ENCODE assay signal across 13 mouse cellular contexts in the genomic region with DNA sequence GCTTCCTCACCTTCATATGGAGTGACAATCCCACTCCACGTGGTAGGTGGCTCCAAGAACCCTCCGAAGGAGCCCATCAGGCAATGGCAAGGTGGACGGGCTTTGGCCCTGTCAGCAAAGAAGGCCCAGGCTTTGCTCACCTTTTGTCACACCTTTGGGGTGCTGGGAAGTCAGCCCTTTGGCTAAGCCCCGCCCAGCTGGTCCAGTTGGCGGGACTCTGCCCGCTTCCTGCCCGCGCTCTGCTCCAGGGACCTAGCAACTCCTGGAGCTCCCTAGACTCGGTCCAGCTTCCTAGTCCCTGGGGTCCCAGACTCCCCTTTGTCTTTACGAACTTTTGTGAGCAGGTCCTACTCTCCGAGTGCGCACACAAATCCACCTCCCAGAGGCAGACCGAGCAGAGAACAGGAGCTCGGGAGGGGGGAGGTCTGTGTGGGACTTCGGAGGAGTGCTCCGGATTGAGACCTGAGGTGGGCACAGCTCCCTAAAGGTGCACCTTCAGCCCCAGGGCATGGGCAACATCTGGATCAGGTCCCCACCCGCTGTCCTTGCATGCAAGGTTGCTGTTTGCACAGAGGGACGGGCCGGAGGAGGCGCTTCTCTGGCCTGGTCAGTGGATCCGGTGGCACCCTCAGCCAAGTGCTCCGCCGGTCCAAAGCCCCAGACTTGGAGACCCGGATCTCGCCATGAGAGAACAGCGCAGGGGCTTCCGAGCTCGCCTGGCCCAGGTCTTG. TPM values are rescaled to one million over a fixed set of nuclear protein-coding genes. Genes with fewer than 3 reads are reported as not detected.
DNase-seq lines count a peak whose midpoint lies in the region; ATAC-seq and TF ChIP-seq lines count a peak whose summit lies in the region.
"Had no signal": no experiment of that assay in that cellular context is flagged by ENCODE, and none has a peak within 500 bp of the region (broad histone marks: within the 10 kb centered on the region; RNA-seq: fewer than 3 reads in every experiment).

A gene (plus strand): TSS at position 681 of the 731 bp plus-strand sequence.

- WGBS in limb, embryonic 12.5 days, result 37% methylated on average over 28 of the region's 28 CpGs
- 38% methylated on average over 28 of the region's 28 CpGs for WGBS in limb, embryonic 10.5 days
- 47% methylated on average over 28 of the region's 28 CpGs for WGBS in intestine, embryonic 15.5 days
- 57% methylated on average over 28 of the region's 28 CpGs for WGBS in liver, embryonic 16.5 days (ENCODE audit: insufficient replicate concordance)
- 48% methylated on average over 28 of the region's 28 CpGs for WGBS in forebrain, embryonic 16.5 days

- H3K9me3 ChIP-seq in limb, embryonic 12.5 days, result no peaks in the 10 kb centered on the region
- no peaks in the 10 kb centered on the region for H3K9me3 ChIP-seq in limb, embryonic 10.5 days (replicated peaks)
- H3K9me3 ChIP-seq in ES-E14 (ENCODE audit: control insufficient read depth, insufficient read depth, low read depth, low read length), result no peaks in the 10 kb centered on the region
- H3K9me3 ChIP-seq in intestine, embryonic 15.5 days, result no peaks in the 10 kb centered on the region
- H3K9me3 ChIP-seq in liver, embryonic 16.5 days (replicated peaks; ENCODE audit: control insufficient read depth, low read length), result no peaks in the 10 kb centered on the region
- no peaks in the 10 kb centered on the region for H3K9me3 ChIP-seq in forebrain, embryonic 16.5 days (ENCODE audit: control insufficient read depth, low read length)

- H3K27ac ChIP-seq in limb, embryonic 12.5 days, result no peak within 1 kb of the TSS
- no peak within 1 kb of the TSS for H3K27ac ChIP-seq in limb, embryonic 10.5 days
- H3K27ac ChIP-seq in ES-E14 (ENCODE audit: insufficient read depth, low read depth, low read length, poor library complexity, severe bottlenecking), result 0 out of 2 replicates have a peak within 1 kb of the TSS, but pooled peaks have one; percentile 31
- H3K27ac ChIP-seq in intestine, embryonic 15.5 days, result peak within 1 kb of the TSS; percentile 67
- H3K27ac ChIP-seq in liver, embryonic 16.5 days (ENCODE audit: low read length), result no peak within 1 kb of the TSS
- no peak within 1 kb of the TSS for H3K27ac ChIP-seq in forebrain, embryonic 16.5 days (ENCODE audit: low read length)
- H3K27ac ChIP-seq: macrophage had no signal

- DNase-seq in limb, embryonic 10.5 days (ENCODE audit: low spot score), result no peak
- no peak for DNase-seq in ES-E14 (ENCODE audit: low read depth, low spot score)
- DNase-seq in gastrocnemius, adult 8-10 months (ENCODE audit: low spot score in 2 of 2), result no peak
- DNase-seq: adrenal gland, postnatal 10 days; gastrocnemius, postnatal 36 days; thymus, postnatal 36 days had no signal

- peaks cover 1% of the 10 kb centered on the region for H3K4me1 ChIP-seq in limb, embryonic 12.5 days (replicated peaks)
- H3K4me1 ChIP-seq in limb, embryonic 10.5 days, result peaks cover 31% of the 10 kb centered on the region
- H3K4me1 ChIP-seq in ES-E14 (ENCODE audit: control insufficient read depth in 2 of 2, insufficient read depth in 2 of 2, low read length in 2 of 2, poor library complexity in 1 of 2), result peaks cover 6 to 30% of the 10 kb centered on the region in 2 experiments
- H3K4me1 ChIP-seq in intestine, embryonic 15.5 days (replicated peaks), result peaks cover 15% of the 10 kb centered on the region; the same call in 1 of the 2 replicates
- H3K4me1 ChIP-seq in liver, embryonic 16.5 days (ENCODE audit: control insufficient read depth, low read depth, low read length), result peaks cover 9% of the 10 kb centered on the region
- no peaks in the 10 kb centered on the region for H3K4me1 ChIP-seq in forebrain, embryonic 16.5 days (replicated peaks; ENCODE audit: control insufficient read depth, insufficient read depth, low read length)

- H3K36me3 ChIP-seq in limb, embryonic 12.5 days, result no peaks in the 10 kb centered on the region
- H3K36me3 ChIP-seq in limb, embryonic 10.5 days, result no peaks in the 10 kb centered on the region
- no peaks in the 10 kb centered on the region for H3K36me3 ChIP-seq in ES-E14 (ENCODE audit: control insufficient read depth, insufficient read depth, low read length, poor library complexity, severe bottlenecking)
- H3K36me3 ChIP-seq in intestine, embryonic 15.5 days, result no peaks in the 10 kb centered on the region
- no peaks in the 10 kb centered on the region for H3K36me3 ChIP-seq in liver, embryonic 16.5 days (ENCODE audit: control insufficient read depth, insufficient read depth)
- H3K36me3 ChIP-seq in forebrain, embryonic 16.5 days (ENCODE audit: control insufficient read depth, insufficient read depth), result no peaks in the 10 kb centered on the region

- no peak within 1 kb of the TSS for H3K9ac ChIP-seq in limb, embryonic 12.5 days (replicated peaks)
- peak within 1 kb of the TSS; percentile 32 for H3K9ac ChIP-seq in ES-E14 (ENCODE audit: insufficient read depth, low read depth, low read length, poor library complexity, severe bottlenecking)
- H3K9ac ChIP-seq in intestine, embryonic 15.5 days, result no peak within 1 kb of the TSS
- H3K9ac ChIP-seq in liver, embryonic 16.5 days (ENCODE audit: low read depth, low read length), result no peak within 1 kb of the TSS
- H3K9ac ChIP-seq in forebrain, embryonic 16.5 days (replicated peaks; ENCODE audit: low read depth, low read length), result no peak within 1 kb of the TSS

- H3K27me3 ChIP-seq in limb, embryonic 12.5 days, result peaks cover 51% of the 10 kb centered on the region
- H3K27me3 ChIP-seq in limb, embryonic 10.5 days (ENCODE audit: low read depth, poor library complexity, severe bottlenecking), result peaks cover 60% of the 10 kb centered on the region
- H3K27me3 ChIP-seq in intestine, embryonic 15.5 days (replicated peaks), result peaks cover 1% of the 10 kb centered on the region; the same call in 1 of the 2 replicates
- H3K27me3 ChIP-seq in liver, embryonic 16.5 days (ENCODE audit: control insufficient read depth, insufficient read depth, low read depth, low read length), result no peaks in the 10 kb centered on the region; the same call in 1 of the 2 replicates
- no peaks in the 10 kb centered on the region; the same call in 1 of the 2 replicates for H3K27me3 ChIP-seq in forebrain, embryonic 16.5 days (replicated peaks; ENCODE audit: control insufficient read depth, insufficient read depth, low read length)

- ATAC-seq in limb, embryonic 12.5 days (ENCODE audit: insufficient number of reproducible peaks, insufficient read depth, low FRiP score, low TSS enrichment, low read depth), result 0 out of 2 replicates have a peak, but pooled peaks have one; percentile 20
- no peak for ATAC-seq in intestine, embryonic 15.5 days
- ATAC-seq in liver, embryonic 16.5 days (ENCODE audit: low read depth), result no peak
- ATAC-seq in forebrain, embryonic 16.5 days, result no peak
- no peak for ATAC-seq in granulocyte monocyte progenitor cell, adult 5-6 weeks (replicated peaks; ENCODE audit: poor library complexity, severe bottlenecking)

- 0 out of 2 replicates have a peak within 1 kb of the TSS, but pooled peaks have one; percentile 13 for H3K4me2 ChIP-seq in limb, embryonic 12.5 days
- no peak within 1 kb of the TSS for H3K4me2 ChIP-seq in intestine, embryonic 15.5 days (replicated peaks)
- H3K4me2 ChIP-seq in liver, embryonic 16.5 days (ENCODE audit: low read depth, low read length), result 0 out of 2 replicates have a peak within 1 kb of the TSS, but pooled peaks have one; percentile 11
- H3K4me2 ChIP-seq in forebrain, embryonic 16.5 days (ENCODE audit: low read length), result no peak within 1 kb of the TSS

- in situ Hi-C loops in ES-E14 (cut with MboI; ENCODE audit: low sequenced_read_pairs in 2 of 2, unreplicated experiment in 2 of 2), result no loop called here

- no peak within 1 kb of the TSS for H3K4me3 ChIP-seq in limb, embryonic 12.5 days (replicated peaks)
- H3K4me3 ChIP-seq in limb, embryonic 10.5 days, result no peak within 1 kb of the TSS; the same call in 1 of the 2 replicates
- H3K4me3 ChIP-seq in ES-E14 (ENCODE audit: insufficient read depth in 1 of 2, low read depth in 1 of 2, low read length in 2 of 2, poor library complexity in 1 of 2, severe bottlenecking in 1 of 2), result peak within 1 kb of the TSS; percentile 44 to 61
- H3K4me3 ChIP-seq in intestine, embryonic 15.5 days (replicated peaks), result no peak within 1 kb of the TSS
- H3K4me3 ChIP-seq in liver, embryonic 16.5 days (ENCODE audit: low read depth, low read length), result no peak within 1 kb of the TSS
- H3K4me3 ChIP-seq in forebrain, embryonic 16.5 days (replicated peaks; ENCODE audit: low read length), result no peak within 1 kb of the TSS

TF ChIP-seq in ES-E14, 5 proteins besides CTCF, POLR2A, EP300 and RAD21:
- TF ChIP-seq ZNF384 (IDR thresholded peaks at IDR 0.05; ENCODE audit: low read depth, low read length) (no peak), MAFK (IDR thresholded peaks at IDR 0.05; ENCODE audit: insufficient read depth, low read depth, low read length) (no peak), ZC3H11A (IDR thresholded peaks at IDR 0.05; ENCODE audit: borderline replicate concordance, low read depth, low read length) (no peak), CHD2 (IDR thresholded peaks at IDR 0.05; ENCODE audit: low read depth, low read length) (no peak), HCFC1 (IDR thresholded peaks at IDR 0.05; ENCODE audit: borderline replicate concordance, insufficient read depth, low read length) (no peak)

RNA-seq across cellular contexts. Expression of the gene that starts here (rescaled TPM):
- polyA plus RNA-seq in limb, embryonic 12.5 days (2016; fragmentation: Nextera tagmentation; extraction: Ambion mirVana), result 5.6 and 6.1 TPM in 2 replicates
- 3.5 and 4.4 TPM in 2 replicates for polyA plus RNA-seq in limb, embryonic 10.5 days (2016; fragmentation: Nextera tagmentation; extraction: Ambion mirVana)
- 12.6 and 30.9 TPM in 2 replicates for total RNA-seq in ES-E14 (2012; rRNA removed)
- polyA plus RNA-seq in intestine, embryonic 15.5 days (2015; fragmentation: Nextera tagmentation; extraction: Ambion mirVana), result 14.9 and 16.6 TPM in 2 replicates
- 0.61 and 0.68 TPM in 2 replicates for polyA plus RNA-seq in liver, embryonic 16.5 days (2015; fragmentation: Nextera tagmentation; extraction: Ambion mirVana)
- 1.2 and 1.6 TPM in 2 replicates for polyA plus RNA-seq in forebrain, embryonic 16.5 days (2015; fragmentation: Nextera tagmentation; extraction: Ambion mirVana)
- 0.38 and 1.3 TPM in 2 replicates for total RNA-seq in granulocyte monocyte progenitor cell, adult 5-6 weeks (2014; fragmentation: Nextera tagmentation)
- total RNA-seq in granulocyte monocyte progenitor cell, adult 5-6 weeks (2017), result not detected in 2 replicates
- not detected for total RNA-seq in gastrocnemius, adult 8-10 months (2022)
- total RNA-seq: gastrocnemius, postnatal 36 days had no signal
- polyA plus RNA-seq: erythroblast, embryonic 14.5 days; macrophage had no signal

Comparison
In these comparisons a context has a peak if more than half of its experiments do, and no peak if none do; other contexts are left out.
1. H3K27ac ChIP-seq: peak in ES-E14 (single experiment) and intestine, embryonic 15.5 days (single experiment); none in limb, embryonic 12.5 days (single experiment), limb, embryonic 10.5 days (single experiment), liver, embryonic 16.5 days (single experiment) and forebrain, embryonic 16.5 days (single experiment).
2. H3K4me2 ChIP-seq: peak in limb, embryonic 12.5 days (single experiment) and liver, embryonic 16.5 days (single experiment); none in intestine, embryonic 15.5 days (single experiment) and forebrain, embryonic 16.5 days (single experiment).
3. H3K4me3 ChIP-seq: peak in ES-E14 (2 of 2); none in limb, embryonic 12.5 days (single experiment), limb, embryonic 10.5 days (single experiment), intestine, embryonic 15.5 days (single experiment), liver, embryonic 16.5 days (single experiment) and forebrain, embryonic 16.5 days (single experiment).